Comparison of ENCODE assay signal across 20 mouse cellular contexts in genomic region chr3:27592728-27593484, GRCm38 (mm10).
DNase-seq lines count a peak whose midpoint lies in the region; ATAC-seq and TF ChIP-seq lines count a peak whose summit lies in the region.
"Had no signal": no experiment of that assay in that cellular context is flagged by ENCODE, and none has a peak within 500 bp of the region (broad histone marks: within the 10 kb centered on the region; RNA-seq: fewer than 3 reads in every experiment).

No protein-coding gene starts in this region.

- no peaks in the 10 kb centered on the region for H3K9me3 ChIP-seq in embryonic facial prominence, embryonic 15.5 days (replicated peaks)
- H3K9me3 ChIP-seq in kidney, postnatal 0 days (replicated peaks; ENCODE audit: low read length), result no peaks in the 10 kb centered on the region
- H3K9me3 ChIP-seq: hindbrain, embryonic 10.5 days; midbrain, embryonic 15.5 days; stomach, embryonic 15.5 days had no signal

- no peaks in the 10 kb centered on the region for H3K27me3 ChIP-seq in embryonic facial prominence, embryonic 15.5 days
- no peaks in the 10 kb centered on the region for H3K27me3 ChIP-seq in kidney, postnatal 0 days (ENCODE audit: insufficient read depth, low read length)
- H3K27me3 ChIP-seq: megakaryocyte, embryonic 14.5 days; midbrain, embryonic 15.5 days; stomach, embryonic 15.5 days had no signal

- H3K4me2 ChIP-seq in embryonic facial prominence, embryonic 15.5 days (replicated peaks), result no peak overlapping the region
- no peak overlapping the region for H3K4me2 ChIP-seq in kidney, postnatal 0 days (ENCODE audit: low read length)
- H3K4me2 ChIP-seq: midbrain, embryonic 15.5 days; stomach, embryonic 15.5 days had no signal

- 87% methylated on average over 11 of the region's 11 CpGs for WGBS in embryonic facial prominence, embryonic 15.5 days
- WGBS in kidney, postnatal 0 days, result 81% methylated on average over 11 of the region's 11 CpGs

- ATAC-seq in embryonic facial prominence, embryonic 15.5 days (ENCODE audit: insufficient number of reproducible peaks, low FRiP score, low TSS enrichment, low read depth), result no peak
- peak; percentile 72 for ATAC-seq in kidney, postnatal 0 days (replicated peaks; ENCODE audit: low FRiP score, low read depth)
- ATAC-seq: inflammation-experienced regulatory T-cells, adult 6 months; liver, postnatal 0 days; midbrain, embryonic 15.5 days had no signal

- no peak overlapping the region for H3K9ac ChIP-seq in embryonic facial prominence, embryonic 15.5 days
- no peak overlapping the region for H3K9ac ChIP-seq in kidney, postnatal 0 days (ENCODE audit: low read depth, low read length)
- H3K9ac ChIP-seq: liver, postnatal 0 days; midbrain, embryonic 15.5 days; stomach, embryonic 15.5 days had no signal

- no peak overlapping the region for H3K4me3 ChIP-seq in embryonic facial prominence, embryonic 15.5 days (replicated peaks)
- H3K4me3 ChIP-seq in kidney, postnatal 0 days (replicated peaks; ENCODE audit: low read depth, low read length), result no peak overlapping the region
- H3K4me3 ChIP-seq: hindbrain, embryonic 10.5 days; megakaryocyte, embryonic 14.5 days; midbrain, embryonic 15.5 days; stomach, embryonic 15.5 days had no signal

- no peak for TF ChIP-seq CTCF in kidney, postnatal 0 days (IDR thresholded peaks at IDR 0.05; ENCODE audit: low read depth)

- 0 out of 2 replicates have a peak, but pooled peaks cover 5% of the 10 kb centered on the region for H3K36me3 ChIP-seq in embryonic facial prominence, embryonic 15.5 days
- H3K36me3 ChIP-seq in kidney, postnatal 0 days (ENCODE audit: insufficient read depth, low read length), result no peaks in the 10 kb centered on the region
- H3K36me3 ChIP-seq: hindbrain, embryonic 10.5 days; midbrain, embryonic 15.5 days; stomach, embryonic 15.5 days had no signal

- peak; percentile 49 for DNase-seq in kidney, adult 18-20 months
- no peak for DNase-seq in kidney, postnatal 4 days
- DNase-seq in kidney, postnatal 0 days (ENCODE audit: low spot score), result peak; percentile 16
- peak; percentile 74 for DNase-seq in yolk sac, embryonic 10.5 days (ENCODE audit: low spot score)
- DNase-seq in left cerebral cortex, adult 11 months (ENCODE audit: low spot score), result no peak
- DNase-seq in natural killer cell, adult 2 months (ENCODE audit: low spot score in 2 of 2), result no peak
- DNase-seq: cerebellum, adult 11 months; cerebellum, postnatal 36 days; heart, adult 18-20 months; liver; liver, postnatal 0 days; lung, postnatal 14 days; spleen, adult 18-20 months; thymus, adult 2 months had no signal

- peaks cover 25% of the 10 kb centered on the region for H3K4me1 ChIP-seq in embryonic facial prominence, embryonic 15.5 days
- H3K4me1 ChIP-seq in kidney, postnatal 0 days (replicated peaks; ENCODE audit: insufficient read depth, low read length), result peaks cover 14% of the 10 kb centered on the region; the same call in 1 of the 2 replicates
- H3K4me1 ChIP-seq: hindbrain, embryonic 10.5 days; megakaryocyte, embryonic 14.5 days; midbrain, embryonic 15.5 days; stomach, embryonic 15.5 days had no signal

- peak overlapping the region; percentile 39; the same call in 1 of the 2 replicates for H3K27ac ChIP-seq in embryonic facial prominence, embryonic 15.5 days (replicated peaks)
- H3K27ac ChIP-seq in kidney, postnatal 0 days, result no peak overlapping the region
- H3K27ac ChIP-seq: hindbrain, embryonic 10.5 days; midbrain, embryonic 15.5 days; stomach, embryonic 15.5 days had no signal

Comparison
In these comparisons a context has a peak if more than half of its experiments do, and no peak if none do; other contexts are left out.
1. DNase-seq: peak in kidney, adult 18-20 months (single experiment), kidney, postnatal 0 days (single experiment) and yolk sac, embryonic 10.5 days (single experiment); none in kidney, postnatal 4 days (0 of 2), left cerebral cortex, adult 11 months (single experiment) and natural killer cell, adult 2 months (0 of 2).